Mouse (Mus musculus): ENCODE data around the gene Flt1. TPM values are rescaled to one million over a fixed set of nuclear protein-coding genes. Genes with fewer than 3 reads are reported as not detected.
A peak's percentile ranks its signal among the peaks of the same experiment; 100 is the strongest.

The Flt1 gene
- total RNA-seq, 2 experiments from 2014 or later, result 44.1 to 45.8 TPM

GRCm38 (mm10) chr5:147724945-147725830 is 623 bp downstream of the Flt1 start:
- peak; percentile 76 for DNase-seq

DNA sequence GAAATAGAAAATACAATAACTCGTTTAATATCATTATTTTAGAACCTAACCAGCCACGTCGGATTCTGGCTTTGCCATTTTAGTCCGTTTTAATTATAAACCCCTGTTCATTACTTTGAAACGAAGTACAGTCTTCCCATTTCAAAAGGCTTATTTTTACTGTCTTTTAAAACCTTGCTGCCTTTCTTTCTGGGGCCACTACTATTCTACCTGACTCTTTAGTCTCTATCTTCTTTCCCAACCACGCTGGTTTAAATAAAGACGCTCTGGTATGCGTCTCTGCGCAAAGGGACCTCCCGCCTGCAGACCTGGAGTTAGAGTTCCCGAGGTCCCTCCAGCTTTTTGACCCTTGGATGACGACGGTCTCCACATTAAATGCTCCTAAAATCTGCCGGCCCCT is 1.4 kb downstream of the Flt1 start:
- no peak for DNase-seq

- DNase-seq, result no peak
These were observed 2.0 kb downstream of the Flt1 start for GRCm38 (mm10) chr5:147723811-147724210.

GRCm38 (mm10) chr5:147721438-147721837 is 4.4 kb downstream of the Flt1 start:
- peak; percentile 49 for DNase-seq

DNA sequence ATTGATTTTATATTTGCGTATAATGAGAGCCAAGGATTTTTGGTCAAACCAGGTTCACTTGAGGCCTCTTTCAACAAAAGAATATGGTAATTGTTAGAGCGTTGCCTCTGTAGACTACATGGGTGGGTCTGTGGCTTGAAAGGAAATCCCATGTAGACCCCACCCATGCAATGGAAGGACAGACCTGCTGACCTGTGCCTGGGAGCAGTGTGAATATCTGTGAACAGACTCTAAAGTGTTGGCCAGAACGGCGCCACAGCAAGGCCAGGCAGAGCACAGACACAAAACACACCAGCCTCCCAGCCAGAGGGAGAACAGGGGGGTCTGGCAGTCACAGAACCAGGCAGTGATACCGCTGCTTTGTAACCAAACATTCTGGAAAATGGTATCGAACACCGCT is 7.5 kb downstream of the Flt1 start:
- DNase-seq, result no peak

GRCm38 (mm10) chr5:147716697-147717217 is 9.1 kb downstream of the Flt1 start:
- DNase-seq, result peak; percentile 21

GRCm38 (mm10) chr5:147716276-147716675 is 9.5 kb downstream of the Flt1 start:
- peak; percentile 12 for DNase-seq

- no peak for DNase-seq
These were observed 10.4 kb downstream of the Flt1 start for GRCm38 (mm10) chr5:147715391-147715790.

DNA sequence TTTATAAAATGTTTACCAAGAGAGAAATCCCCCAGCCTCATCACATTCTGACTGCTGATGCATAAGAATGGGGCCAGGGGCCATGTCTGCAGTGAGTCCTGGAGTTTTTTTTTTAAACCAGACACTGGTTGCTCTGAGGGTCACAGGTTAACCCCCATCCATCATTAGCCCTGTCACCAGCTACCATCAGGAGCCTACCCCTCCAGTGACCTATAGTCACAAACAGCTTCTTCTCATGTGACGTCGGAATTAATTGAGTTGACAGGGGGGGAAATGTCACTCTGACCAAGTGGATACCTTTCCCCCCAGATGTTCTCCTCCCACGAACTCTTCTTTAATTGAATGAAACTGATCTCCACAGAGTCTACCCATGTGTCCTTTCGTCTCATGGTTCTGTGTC is 17.3 kb downstream of the Flt1 start:
- no peak for DNase-seq

- DNase-seq, result no peak
These were observed 18.3 kb downstream of the Flt1 start for GRCm38 (mm10) chr5:147707479-147707878.

DNA sequence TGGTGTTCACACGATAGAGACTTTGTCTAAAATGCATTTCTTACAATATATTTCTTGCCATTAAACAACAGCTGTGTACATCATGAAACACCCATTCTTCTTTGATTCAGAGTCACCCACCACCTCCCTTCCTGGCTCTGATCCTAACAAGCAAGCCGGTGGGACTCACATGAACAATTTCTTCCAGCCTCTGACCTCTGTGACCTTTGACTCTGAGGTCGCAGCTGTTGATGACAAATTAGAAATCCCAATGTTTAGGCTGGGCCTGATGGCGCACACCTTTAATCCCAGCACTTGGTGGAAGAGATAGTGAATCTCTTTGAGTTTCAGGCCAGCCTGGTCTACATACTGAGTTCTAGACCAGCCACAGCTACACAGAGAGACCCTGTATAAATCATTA is 20.9 kb downstream of the Flt1 start:
- no peak for DNase-seq

GRCm38 (mm10) chr5:147702423-147702822 is 23.4 kb downstream of the Flt1 start:
- no peak for DNase-seq

DNA sequence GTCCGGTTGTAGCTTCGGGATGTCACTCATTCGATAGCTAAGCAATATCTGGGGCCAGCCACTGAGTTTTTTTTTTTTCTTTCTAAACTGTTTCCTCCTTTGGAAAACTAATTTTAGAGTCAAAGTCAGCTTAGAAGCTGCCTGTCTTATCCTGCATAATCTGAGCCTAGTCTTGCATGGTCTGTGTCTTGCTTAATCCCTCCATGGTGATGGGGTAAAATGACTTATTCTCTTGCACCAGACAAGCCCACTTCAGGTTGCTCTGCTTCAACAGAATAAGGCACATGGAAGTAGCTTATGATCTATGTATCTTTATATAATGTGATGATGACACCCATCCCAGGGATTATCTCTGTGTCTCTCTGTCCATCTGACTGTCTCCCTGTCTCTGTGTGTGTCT is 24.8 kb downstream of the Flt1 start:
- no peak for DNase-seq

GRCm38 (mm10) chr5:147698044-147698443 is 27.8 kb downstream of the Flt1 start:
- DNase-seq, result no peak

- no peak for DNase-seq
These were observed 28.6 kb downstream of the Flt1 start for GRCm38 (mm10) chr5:147697165-147697564.

GRCm38 (mm10) chr5:147692622-147693021 is 33.2 kb downstream of the Flt1 start:
- no peak for DNase-seq

- no peak for DNase-seq
These were observed 42.0 kb downstream of the Flt1 start for GRCm38 (mm10) chr5:147683707-147684323.

GRCm38 (mm10) chr5:147681224-147681623 is 44.6 kb downstream of the Flt1 start:
- no peak for DNase-seq

DNA sequence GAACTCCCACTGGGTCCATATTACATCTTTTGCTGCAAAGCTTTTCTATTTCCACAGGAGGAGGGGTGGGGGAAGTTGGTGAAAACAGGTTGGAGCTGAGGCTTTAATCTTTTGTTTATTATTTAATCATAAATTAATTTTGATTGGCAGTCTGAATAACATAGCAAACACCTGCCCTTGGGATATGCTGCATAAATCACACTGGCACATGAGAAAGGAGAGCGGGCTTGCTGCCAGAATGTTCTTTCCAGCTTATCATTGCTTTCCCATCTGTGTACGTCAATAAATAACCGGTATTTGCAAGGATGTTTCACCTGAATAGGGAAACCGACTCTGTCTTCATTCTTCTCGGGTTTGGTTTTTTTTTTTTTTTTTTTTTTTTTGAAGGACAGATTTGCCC is 45.1 kb downstream of the Flt1 start:
- no peak for DNase-seq

- DNase-seq, result peak; percentile 17
These were observed 46.5 kb downstream of the Flt1 start for GRCm38 (mm10) chr5:147679316-147679715.

DNA sequence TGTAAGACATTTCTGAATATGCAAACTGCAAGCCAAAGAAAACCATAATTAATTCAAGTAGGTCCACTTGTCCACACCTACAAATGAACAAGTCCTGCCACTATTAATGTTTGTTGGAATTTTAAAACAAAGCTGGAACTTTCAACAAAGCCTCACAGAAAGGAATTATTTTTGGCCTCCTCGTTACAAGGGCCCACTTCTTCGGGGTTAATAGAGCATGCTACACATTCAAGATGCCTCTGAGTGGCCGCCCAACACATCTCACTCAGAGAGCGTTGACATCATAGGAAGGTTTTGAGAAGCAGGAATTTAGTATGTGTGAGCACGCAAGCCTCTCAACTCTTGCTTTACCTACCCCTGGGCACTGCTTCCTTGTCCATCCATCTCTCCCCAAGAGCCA is 50.0 kb downstream of the Flt1 start:
- no peak for DNase-seq

- peak; percentile 39 for DNase-seq
These were observed 53.9 kb downstream of the Flt1 start for GRCm38 (mm10) chr5:147671765-147672424.

Measured in heart, postnatal 4 days (tissue).